Mouse (Mus musculus) lung, adult 2 months (tissue): ENCODE measurements around the gene Emc1.

Source experiments
- CTCF ChIP-seq: fragments of 200-500 bp; IDR thresholded peaks from 2 replicates; pipeline ENCODE4 v1.5.1; 2011; ENCODE audit warnings: mild to moderate bottlenecking, low read length, control low read depth; ENCODE audit not compliant: insufficient read depth
- POLR2A ChIP-seq: fragments of 200-500 bp; IDR thresholded peaks from 2 replicates; pipeline ENCODE4 v1.6.1; 2011; ENCODE audit warnings: low read depth, mild to moderate bottlenecking, control low read depth, low read length, borderline replicate concordance; ENCODE audit errors: extremely low read depth

GRCm38 (mm10) chr4:139421621-139422020 is 69.2 kb downstream of the Emc1 start:
- TF ChIP-seq POLR2A (no peak), CTCF (no peak)
